Mouse (Mus musculus): ENCODE measurements around the gene Galc.
"Not testable (repeated sequence)": the region's sequence is repeated elsewhere in the genome, so short reads cannot be mapped to it uniquely, and the experiment has no call there.

Gene Galc

GRCm38 (mm10) chr12:98252417-98252816 lies 6.8 kb downstream of the Galc start:
- DNase-seq (ENCODE audit: low read depth), result no peak

GRCm38 (mm10) chr12:98250327-98250726 lies 8.9 kb downstream of the Galc start:
- DNase-seq (ENCODE audit: low read depth), result no peak

- no peak for DNase-seq (ENCODE audit: low read depth)
These were observed 9.6 kb downstream of the Galc start for GRCm38 (mm10) chr12:98249671-98250070.

GRCm38 (mm10) chr12:98246835-98247234 lies 12.4 kb downstream of the Galc start:
- no peak for DNase-seq (ENCODE audit: low read depth)

GRCm38 (mm10) chr12:98244865-98245264 lies 14.4 kb downstream of the Galc start:
- DNase-seq (ENCODE audit: low read depth), result no peak

GRCm38 (mm10) chr12:98244161-98244560 lies 15.1 kb downstream of the Galc start:
- DNase-seq (ENCODE audit: low read depth), result no peak

- DNase-seq (ENCODE audit: low read depth), result not testable (repeated sequence)
These were observed 20.8 kb downstream of the Galc start for GRCm38 (mm10) chr12:98238478-98238877.

GRCm38 (mm10) chr12:98227037-98227436 lies 32.2 kb downstream of the Galc start:
- no peak for DNase-seq (ENCODE audit: low read depth)

- DNase-seq (ENCODE audit: low read depth), result no peak
These were observed 36.0 kb downstream of the Galc start for GRCm38 (mm10) chr12:98223286-98223685.

GRCm38 (mm10) chr12:98216432-98216831 lies 42.8 kb downstream of the Galc start:
- no peak for DNase-seq (ENCODE audit: low read depth)

GRCm38 (mm10) chr12:98215512-98215911 lies 43.7 kb downstream of the Galc start:
- DNase-seq (ENCODE audit: low read depth), result no peak

- DNase-seq (ENCODE audit: low read depth), result no peak
These were observed 45.1 kb downstream of the Galc start for GRCm38 (mm10) chr12:98214191-98214590.

GRCm38 (mm10) chr12:98213791-98214190 lies 45.5 kb downstream of the Galc start:
- DNase-seq (ENCODE audit: low read depth), result no peak

- DNase-seq (ENCODE audit: low read depth), result no peak
These were observed 45.9 kb downstream of the Galc start for GRCm38 (mm10) chr12:98213332-98213731.

GRCm38 (mm10) chr12:98212457-98213175 lies 46.6 kb downstream of the Galc start:
- peak; percentile 34 for DNase-seq (ENCODE audit: low read depth)

GRCm38 (mm10) chr12:98210495-98210894 lies 48.8 kb downstream of the Galc start:
- no peak for DNase-seq (ENCODE audit: low read depth)

GRCm38 (mm10) chr12:98208104-98208503 lies 51.2 kb downstream of the Galc start:
- DNase-seq (ENCODE audit: low read depth), result no peak

GRCm38 (mm10) chr12:98205450-98206051 lies 53.7 kb downstream of the Galc start:
- no peak for DNase-seq (ENCODE audit: low read depth)

GRCm38 (mm10) chr12:98197401-98197800 lies 61.9 kb downstream of the Galc start:
- DNase-seq (ENCODE audit: low read depth), result no peak

- no peak for DNase-seq (ENCODE audit: low read depth)
These were observed 69.1 kb downstream of the Galc start for GRCm38 (mm10) chr12:98190201-98190600.

GRCm38 (mm10) chr12:98189096-98189495 lies 70.2 kb downstream of the Galc start:
- no peak for DNase-seq (ENCODE audit: low read depth)

GRCm38 (mm10) chr12:98187186-98187899 lies 71.9 kb downstream of the Galc start:
- DNase-seq (ENCODE audit: low read depth), result no peak

- DNase-seq (ENCODE audit: low read depth), result peak; percentile 25
These were observed 77.5 kb downstream of the Galc start for GRCm38 (mm10) chr12:98181729-98182128.

Data from c-Kit-positive CD71-negative TER-119-negative erythroid progenitor cells, embryonic 14.5 days (primary cell).